Mouse (Mus musculus) gastrocnemius, postnatal 14 days (tissue): ENCODE measurements at regions not wholly inside any gene's neighbourhood (a gene's known extent, or its start where the extent isn't known, plus 50 kb on each side); places are given as distances from the start of the nearest gene placed in this dataset.

Source experiments
- DNase-seq: peaks from one replicate; pipeline ENCODE4 v3.0.0; 2021; ENCODE audit warnings: mixed read lengths
- intact Hi-C: fragments of 180-260 bp; cut with DNase I; formaldehyde crosslinking; loops from one replicate; pipeline ENCODE4 v1.15.1; 2025; ENCODE audit warnings: low total_unique reads

DNA sequence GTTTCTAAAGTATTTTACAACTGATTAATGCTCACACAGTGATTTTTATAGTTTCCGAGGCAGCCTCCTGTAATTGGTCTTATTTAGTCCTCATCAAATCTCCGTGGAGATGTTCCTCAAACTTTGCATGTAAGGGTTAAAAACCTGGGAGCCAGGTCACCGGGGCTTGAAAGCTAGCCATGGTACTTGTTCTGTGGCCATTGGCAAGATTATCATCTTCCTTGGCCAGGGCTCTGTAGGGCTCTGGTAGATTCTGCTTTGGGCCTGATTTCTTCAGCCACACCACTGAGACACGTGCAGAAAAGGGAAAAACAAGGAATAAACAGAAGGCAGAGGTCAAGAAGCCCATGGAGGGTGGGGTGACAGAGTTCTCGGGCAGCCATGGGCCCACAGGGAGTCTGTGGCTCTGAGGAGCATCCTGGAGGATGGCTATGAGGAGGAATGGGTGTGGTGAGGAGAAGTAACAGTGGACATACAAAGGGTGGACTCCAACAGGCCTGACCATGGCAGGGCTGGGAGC, 50.7 kb upstream of the Eps8l3 start:
- intact Hi-C loops = no loop called here
- no peak for DNase-seq

DNA sequence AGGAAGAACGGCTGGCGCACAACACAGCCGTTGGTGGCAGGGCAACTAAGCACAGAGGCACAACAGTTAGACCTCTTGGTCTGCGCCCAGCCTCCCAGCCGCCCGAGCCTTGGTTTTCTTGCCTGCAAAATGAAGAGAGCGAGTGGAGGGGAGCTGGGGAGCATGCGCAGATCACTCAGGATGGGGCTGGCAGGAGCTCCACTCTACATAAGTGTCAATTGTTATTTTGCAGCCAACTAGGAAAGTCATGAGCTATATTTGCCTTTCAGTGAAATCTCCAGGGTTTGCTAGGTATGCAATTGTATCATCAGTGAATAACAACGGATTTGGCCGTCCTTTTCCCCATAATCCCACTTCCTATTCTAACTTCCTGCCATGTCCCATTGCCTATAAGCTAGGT, 51.6 kb upstream of the Eps8l3 start:
- DNase-seq = peak; percentile 61
- intact Hi-C loops = no loop called here

DNA sequence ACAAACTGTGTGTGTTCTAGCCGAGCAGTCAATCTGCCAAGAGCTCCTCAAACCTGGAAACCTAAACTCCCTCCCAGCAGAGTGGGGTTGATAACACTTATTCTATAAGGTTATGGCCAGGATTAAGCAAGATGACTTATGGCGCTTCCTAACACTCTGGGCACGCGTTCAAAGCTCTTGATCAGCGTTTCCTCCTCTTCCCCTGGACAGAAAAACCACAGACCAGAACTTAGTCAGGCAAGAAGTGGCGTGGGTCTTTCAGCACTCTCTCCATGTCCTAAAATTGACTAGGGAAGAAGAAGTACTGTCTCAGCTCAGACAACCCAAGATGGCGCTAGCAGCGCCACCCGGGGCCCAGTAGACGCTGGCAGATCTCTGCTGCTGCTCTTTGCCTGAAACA, 52.7 kb upstream of the Eps8l3 start:
- intact Hi-C loops = no loop called here
- DNase-seq = no peak

DNA sequence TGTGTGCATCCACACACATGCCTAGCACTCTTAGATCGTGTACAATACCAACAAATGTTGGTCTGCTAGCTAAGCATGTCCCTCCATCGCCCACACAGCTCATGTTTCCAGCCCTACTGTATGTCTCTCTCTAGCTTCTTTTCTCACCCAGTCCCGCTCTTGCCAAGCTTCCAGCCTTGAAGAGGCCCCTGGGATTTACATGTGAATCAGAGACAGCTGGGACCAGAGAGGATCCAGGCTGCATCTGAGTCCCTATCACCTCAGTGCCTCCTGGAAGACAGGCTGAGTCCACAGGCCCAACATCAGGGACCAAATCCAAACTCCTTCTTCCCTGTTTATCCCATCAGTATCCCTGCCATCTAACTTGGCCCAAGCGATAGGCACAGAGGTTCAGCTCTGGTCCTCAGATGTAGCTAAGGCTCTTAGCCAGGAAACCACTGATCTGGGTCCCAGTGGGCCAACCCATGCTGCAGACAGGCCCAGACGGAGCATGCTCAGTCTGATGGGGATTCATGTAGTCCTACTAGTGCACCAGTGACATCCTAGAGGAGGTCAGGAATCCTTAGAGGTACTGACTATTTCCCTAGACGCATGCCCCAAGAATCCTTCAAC, 53.3 kb upstream of the Eps8l3 start:
- intact Hi-C loops = no loop called here
- DNase-seq = no peak

DNA sequence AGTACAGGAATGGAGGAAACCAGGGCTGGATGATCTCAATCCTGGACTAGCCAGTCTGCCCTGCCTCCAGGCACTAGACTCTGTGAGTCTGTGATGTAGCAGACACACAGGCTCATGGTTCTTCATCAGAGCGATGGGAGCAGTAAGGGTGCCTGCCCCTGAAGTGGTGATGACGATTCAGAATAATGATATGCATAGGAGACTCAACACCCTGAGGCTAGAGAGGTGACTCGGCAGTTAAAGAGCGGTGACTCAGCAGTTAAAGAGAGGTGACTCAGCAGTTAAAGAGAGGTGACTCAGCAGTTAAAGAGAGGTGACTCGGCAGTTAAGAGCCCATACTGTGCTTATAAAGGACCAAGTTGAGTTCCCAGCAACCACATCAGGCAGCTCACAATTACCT, 53.9 kb upstream of the Eps8l3 start:
- intact Hi-C loops = no loop called here
- no peak for DNase-seq

DNA sequence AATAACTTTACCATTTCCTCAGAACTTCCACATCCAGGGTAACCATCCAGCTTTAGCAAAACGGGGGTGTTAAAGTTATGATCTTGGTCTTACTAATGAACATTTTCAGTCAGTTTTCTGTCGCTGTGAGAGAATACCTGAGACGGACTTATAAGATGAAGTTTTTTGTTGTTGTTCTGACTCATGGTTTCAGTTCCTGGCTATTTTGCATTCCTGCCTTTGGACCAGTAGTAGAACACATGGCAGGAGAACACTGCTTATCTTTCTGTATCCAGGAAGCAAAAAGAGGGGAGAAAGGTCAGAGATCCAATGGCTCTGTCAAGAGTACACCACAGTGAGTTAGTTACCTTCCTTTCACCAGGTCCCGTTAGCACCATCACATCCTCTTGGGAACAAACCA, 54.5 kb upstream of the Eps8l3 start:
- DNase-seq = no peak
- intact Hi-C loops = no loop called here

DNA sequence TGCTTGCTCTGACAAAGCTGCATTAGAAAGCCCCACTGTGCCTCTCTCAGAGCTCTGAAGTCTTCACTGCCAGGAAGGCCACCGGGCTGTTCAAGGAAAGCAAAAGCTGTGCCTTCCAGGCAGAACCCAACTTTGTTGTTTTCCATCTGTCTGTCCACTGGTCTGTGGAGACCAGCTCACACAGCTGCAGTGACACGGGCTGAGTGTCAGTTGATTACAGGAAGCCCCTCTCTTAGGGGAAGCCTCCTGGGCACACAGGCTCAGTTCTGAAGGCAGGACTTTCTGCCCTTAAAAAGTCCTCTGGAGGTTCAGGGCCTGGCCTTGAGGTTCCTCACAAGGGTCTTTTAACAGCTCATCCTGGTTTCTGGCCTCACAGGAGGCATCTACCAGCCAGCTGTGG, 55.1 kb upstream of the Eps8l3 start:
- no peak for DNase-seq
- intact Hi-C loops = no loop called here

DNA sequence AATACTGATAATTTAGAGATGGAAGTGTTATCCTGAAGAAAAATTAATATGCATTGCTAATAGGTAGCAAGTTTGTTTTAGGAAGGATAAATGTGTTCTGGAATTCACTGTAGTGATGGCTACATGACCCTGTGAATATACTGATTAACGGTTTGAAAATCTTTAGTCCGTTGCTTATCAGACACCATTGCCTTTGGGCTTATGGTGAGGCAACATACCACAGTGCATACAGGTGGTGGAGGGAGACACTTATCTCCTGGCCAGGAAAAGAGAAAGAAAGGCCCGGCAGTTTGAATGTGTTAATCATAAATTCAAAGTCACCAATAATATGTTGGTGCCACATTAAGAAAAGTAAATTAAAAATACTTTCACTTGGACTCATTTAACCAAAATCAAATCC, 57.4 kb upstream of the Eps8l3 start:
- DNase-seq = no peak
- intact Hi-C loops = no loop called here

DNA sequence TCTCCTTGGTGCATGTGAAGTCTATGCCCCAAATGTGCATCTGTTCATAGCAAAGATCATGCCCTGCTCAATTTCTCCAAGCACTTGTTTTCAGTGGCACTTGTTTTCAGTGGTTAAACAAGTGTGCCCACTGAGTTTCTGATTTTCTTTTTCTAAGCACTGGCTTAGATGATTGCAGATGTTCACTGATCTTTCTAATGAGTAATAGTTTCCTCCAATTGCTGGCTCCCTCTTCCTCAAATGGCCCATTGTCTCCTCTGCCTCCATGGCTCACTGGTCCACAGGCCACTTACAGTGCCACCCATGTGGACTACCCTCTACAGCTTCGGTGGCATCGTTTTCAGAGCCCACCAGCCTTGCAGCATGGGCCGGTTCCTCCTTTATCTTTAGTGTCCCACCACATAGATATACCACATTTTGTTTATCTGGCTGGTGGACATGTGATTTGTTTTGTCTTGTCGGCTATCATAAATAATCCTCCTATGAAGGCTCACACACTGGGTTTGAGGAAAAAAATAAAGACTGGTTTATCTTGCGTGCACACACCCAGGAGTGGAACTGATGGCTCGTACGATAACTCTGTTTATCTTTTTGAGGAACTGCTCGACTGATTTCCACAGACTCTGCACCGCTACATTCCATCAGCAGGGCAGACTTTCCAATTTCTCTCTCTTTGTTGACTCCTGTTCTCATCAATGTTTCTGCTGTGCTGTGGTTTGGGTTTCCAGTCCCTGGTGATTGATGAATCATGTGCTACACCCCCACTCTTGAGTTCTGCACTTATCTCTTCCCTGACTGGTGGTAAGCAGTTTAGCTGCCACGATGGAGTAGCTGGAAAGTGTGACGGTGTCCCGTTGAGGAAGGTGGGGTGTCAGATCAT, 58.2 kb upstream of the Eps8l3 start:
- intact Hi-C loops = no loop called here
- no peak for DNase-seq

DNA sequence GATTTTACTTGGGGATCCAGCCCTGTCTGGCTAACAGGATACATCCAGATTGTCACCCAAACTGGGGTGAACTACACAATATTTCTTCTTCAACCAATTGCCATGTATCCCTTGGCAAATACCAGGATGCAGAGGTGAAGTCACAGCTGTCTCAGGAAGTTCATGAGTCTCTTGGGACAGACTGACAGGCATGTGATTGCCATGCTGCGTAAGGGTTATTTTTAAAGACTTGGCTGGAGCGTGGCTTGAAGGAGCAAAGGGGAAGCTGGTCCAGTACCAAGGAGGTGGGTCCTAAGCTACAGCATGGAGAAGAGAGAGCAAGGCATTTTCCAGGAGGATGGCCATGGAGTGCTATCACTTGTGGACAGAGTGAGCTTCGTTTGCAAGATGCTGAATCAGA, 55.8 kb upstream of the Csf1 start:
- DNase-seq = no peak
- intact Hi-C loops = no loop called here

DNA sequence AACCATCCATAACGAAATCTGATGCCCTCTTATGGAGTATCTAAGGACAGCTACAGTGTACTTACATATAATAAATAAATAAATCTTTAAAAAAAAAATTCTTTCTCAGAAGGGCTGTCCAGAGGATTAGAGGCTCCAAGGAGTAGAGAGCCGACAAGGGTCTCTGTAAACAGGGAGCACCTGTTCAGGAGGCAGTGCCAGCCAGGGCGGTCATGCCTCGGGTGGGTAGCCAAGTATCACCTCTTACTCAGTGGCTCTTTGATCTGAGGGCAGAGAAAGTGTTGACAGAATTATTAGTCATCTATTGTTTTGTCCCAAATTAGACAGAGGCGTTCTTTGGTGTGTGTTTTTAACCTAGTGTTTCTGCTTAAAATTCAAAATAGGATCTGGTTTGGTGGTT, 54.0 kb upstream of the Csf1 start:
- intact Hi-C loops = no loop called here
- no peak for DNase-seq

GRCm38 (mm10) chr3:107812885-107813284, 52.6 kb upstream of the Csf1 start:
- intact Hi-C loops = no loop called here
- no peak for DNase-seq

DNA sequence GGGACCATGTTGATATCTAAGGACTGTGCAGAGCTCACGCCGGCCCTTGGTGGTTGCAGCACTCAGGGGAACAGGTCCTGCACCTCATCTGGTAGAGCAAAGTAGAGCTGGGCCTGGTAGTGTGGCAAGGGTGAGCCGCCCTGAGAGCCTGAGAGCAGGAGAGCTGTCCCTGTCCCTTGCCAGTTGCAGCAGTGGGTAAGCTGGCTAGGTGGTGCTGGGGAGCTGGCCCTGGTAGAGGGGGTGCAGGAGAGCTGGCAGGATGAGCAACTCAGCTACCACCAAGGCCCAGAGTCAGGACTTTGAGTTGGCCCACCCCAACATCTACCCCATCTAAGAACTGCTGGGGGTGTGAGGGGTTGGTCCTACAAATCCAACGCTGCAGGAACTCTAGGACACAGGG, 52.1 kb upstream of the Csf1 start:
- intact Hi-C loops = no loop called here
- no peak for DNase-seq

DNA sequence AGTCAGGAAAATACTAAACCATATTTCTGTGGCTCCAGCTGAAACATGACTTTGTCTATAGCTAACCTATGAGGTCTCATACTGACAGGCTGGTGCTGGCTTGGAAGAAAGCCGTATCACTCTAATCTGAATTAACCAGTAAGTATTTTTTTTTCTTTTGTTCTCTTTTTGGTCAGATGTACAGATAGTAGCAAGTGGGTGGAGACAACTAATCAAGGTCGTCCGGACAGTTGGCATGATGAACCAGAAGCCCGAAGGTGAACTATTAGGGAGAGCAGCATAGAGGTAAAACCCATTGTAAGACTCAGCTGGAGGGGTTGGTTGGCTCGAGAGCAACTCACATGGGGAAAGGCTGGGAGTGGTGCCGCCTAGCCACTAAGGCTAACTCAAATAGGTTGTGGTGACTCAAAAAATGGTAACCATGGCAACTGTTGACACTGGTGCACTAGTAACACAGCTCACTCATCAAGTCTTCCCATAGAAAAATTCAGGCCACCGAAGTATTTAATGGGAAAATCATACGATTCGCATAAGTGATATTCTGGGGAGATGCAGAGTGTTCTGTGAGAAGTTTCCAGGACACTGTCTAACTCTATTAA, 50.3 kb upstream of the Csf1 start:
- DNase-seq = no peak
- intact Hi-C loops = no loop called here
